Mouse (Mus musculus): ENCODE data around the gene Myl6. TPM values are rescaled to one million over a fixed set of nuclear protein-coding genes. Genes with fewer than 3 reads are reported as not detected.
A peak's percentile ranks its signal among the peaks of the same experiment; 100 is the strongest.

Gene Myl6
- total and polyA plus RNA-seq, 3 experiments, result 242 to 379 (median 302) TPM

GRCm38 (mm10) chr10:128455280-128455679 lies 38.7 kb downstream of the Myl6 start:
- 3% methylated on average over 6 of the region's 6 CpGs for WGBS
- no peak for TF ChIP-seq POLR2A (IDR thresholded peaks at IDR 0.05; ENCODE audit: insufficient read depth, low read depth, low read length)
- peak; percentile 70 for TF ChIP-seq CTCF (IDR thresholded peaks at IDR 0.05)
- peak; percentile 82; the same call in 1 of the 2 replicates for TF ChIP-seq EP300 (IDR thresholded peaks at IDR 0.05; ENCODE audit: insufficient read depth, low read depth, low read length)
- Histone ChIP-seq H3K79me2 (replicated peaks; ENCODE audit: control insufficient read depth, insufficient read depth, low read length) (no peaks in the 10 kb centered on the region), H3K27me3 (ENCODE audit: control insufficient read depth, insufficient read depth, low read length) (no peaks in the 10 kb centered on the region), H3K4me3 (no peak overlapping the region), H3K27ac (no peak overlapping the region), H3K4me1 (ENCODE audit: control insufficient read depth, insufficient read depth, low read length) (peaks cover 4% of the 10 kb centered on the region), H3K36me3 (ENCODE audit: control insufficient read depth, insufficient read depth, low read length) (no peaks in the 10 kb centered on the region), H3K9ac (ENCODE audit: low read depth, low read length) (peak overlapping the region; percentile 3; the same call in 1 of the 2 replicates)
- intact Hi-C loops (cut with DNase I), result loop anchor here (1.0 to 5.0 kb wide), 3 partner anchors 45 to 120 kb away; no protein-coding TSS in a partner anchor
- peak; percentile 55 to 58 for DNase-seq

GRCm38 (mm10) chr10:128454471-128454870 lies 39.5 kb downstream of the Myl6 start:
- H3K36me3 ChIP-seq (ENCODE audit: control insufficient read depth, insufficient read depth, low read length), result no peaks in the 10 kb centered on the region
- no peak overlapping the region for H3K9ac ChIP-seq (ENCODE audit: low read depth, low read length)
- 76% methylated on average over 3 of the region's 3 CpGs for WGBS
- no peaks in the 10 kb centered on the region for H3K79me2 ChIP-seq (replicated peaks; ENCODE audit: control insufficient read depth, insufficient read depth, low read length)
- H3K27me3 ChIP-seq (ENCODE audit: control insufficient read depth, insufficient read depth, low read length), result no peaks in the 10 kb centered on the region
- TF ChIP-seq EP300 (IDR thresholded peaks at IDR 0.05; ENCODE audit: insufficient read depth, low read depth, low read length) (no peak), POLR2A (IDR thresholded peaks at IDR 0.05; ENCODE audit: insufficient read depth, low read depth, low read length) (no peak), CTCF (IDR thresholded peaks at IDR 0.05) (no peak)
- peaks cover 2% of the 10 kb centered on the region; the same call in 1 of the 2 replicates for H3K4me1 ChIP-seq (ENCODE audit: control insufficient read depth, insufficient read depth, low read length)
- H3K4me3 ChIP-seq, result no peak overlapping the region
- intact Hi-C loops (cut with DNase I), result no loop called here
- no peak overlapping the region for H3K27ac ChIP-seq
- DNase-seq, result no peak

- intact Hi-C loops (cut with DNase I), result no loop called here
- TF ChIP-seq CTCF (IDR thresholded peaks at IDR 0.05) (no peak), POLR2A (IDR thresholded peaks at IDR 0.05; ENCODE audit: insufficient read depth, low read depth, low read length) (no peak), EP300 (IDR thresholded peaks at IDR 0.05; ENCODE audit: insufficient read depth, low read depth, low read length) (no peak)
- no peaks in the 10 kb centered on the region for H3K79me2 ChIP-seq (replicated peaks; ENCODE audit: control insufficient read depth, insufficient read depth, low read length)
- H3K4me3 ChIP-seq, result no peak overlapping the region
- DNase-seq, result no peak
- peaks cover 2% of the 10 kb centered on the region; the same call in 1 of the 2 replicates for H3K4me1 ChIP-seq (ENCODE audit: control insufficient read depth, insufficient read depth, low read length)
- H3K27me3 ChIP-seq (ENCODE audit: control insufficient read depth, insufficient read depth, low read length), result no peaks in the 10 kb centered on the region
- 77% methylated on average over 6 of the region's 6 CpGs for whole genome bisulfite sequencing
- H3K36me3 ChIP-seq (ENCODE audit: control insufficient read depth, insufficient read depth, low read length), result no peaks in the 10 kb centered on the region
- no peak overlapping the region for H3K27ac ChIP-seq
- no peak overlapping the region for H3K9ac ChIP-seq (ENCODE audit: low read depth, low read length)
Observed at GRCm38 (mm10) chr10:128451014-128451413, 42.9 kb downstream of the Myl6 start.

GRCm38 (mm10) chr10:128445407-128445806 lies 48.5 kb downstream of the Myl6 start:
- Histone ChIP-seq H3K4me1 (ENCODE audit: control insufficient read depth, insufficient read depth, low read length) (no peaks in the 10 kb centered on the region), H3K36me3 (ENCODE audit: control insufficient read depth, insufficient read depth, low read length) (no peaks in the 10 kb centered on the region), H3K27ac (peak overlapping the region; percentile 18; the same call in 1 of the 2 replicates), H3K4me3 (no peak overlapping the region), H3K79me2 (replicated peaks; ENCODE audit: control insufficient read depth, insufficient read depth, low read length) (no peaks in the 10 kb centered on the region), H3K9ac (ENCODE audit: low read depth, low read length) (no peak overlapping the region), H3K27me3 (ENCODE audit: control insufficient read depth, insufficient read depth, low read length) (no peaks in the 10 kb centered on the region)
- WGBS, result 33% methylated on average over 4 of the region's 4 CpGs
- intact Hi-C loops (cut with DNase I), result no loop called here
- no peak for TF ChIP-seq CTCF (IDR thresholded peaks at IDR 0.05)
- TF ChIP-seq EP300 (IDR thresholded peaks at IDR 0.05; ENCODE audit: insufficient read depth, low read depth, low read length), result no peak
- TF ChIP-seq POLR2A (IDR thresholded peaks at IDR 0.05; ENCODE audit: insufficient read depth, low read depth, low read length), result no peak
- no peak for DNase-seq

GRCm38 (mm10) chr10:128444354-128444753 lies 49.6 kb downstream of the Myl6 start:
- TF ChIP-seq POLR2A (IDR thresholded peaks at IDR 0.05; ENCODE audit: insufficient read depth, low read depth, low read length) (no peak), CTCF (IDR thresholded peaks at IDR 0.05) (no peak), EP300 (IDR thresholded peaks at IDR 0.05; ENCODE audit: insufficient read depth, low read depth, low read length) (no peak)
- no peaks in the 10 kb centered on the region for H3K79me2 ChIP-seq (replicated peaks; ENCODE audit: control insufficient read depth, insufficient read depth, low read length)
- DNase-seq, result no peak
- WGBS, result 49% methylated on average over 6 of the region's 6 CpGs
- peaks cover 2% of the 10 kb centered on the region for H3K4me1 ChIP-seq (ENCODE audit: control insufficient read depth, insufficient read depth, low read length)
- H3K9ac ChIP-seq (ENCODE audit: low read depth, low read length), result no peak overlapping the region
- intact Hi-C loops (cut with DNase I), result no loop called here
- no peaks in the 10 kb centered on the region for H3K36me3 ChIP-seq (ENCODE audit: control insufficient read depth, insufficient read depth, low read length)
- no peak overlapping the region for H3K4me3 ChIP-seq
- no peaks in the 10 kb centered on the region for H3K27me3 ChIP-seq (ENCODE audit: control insufficient read depth, insufficient read depth, low read length)
- no peak overlapping the region for H3K27ac ChIP-seq

GRCm38 (mm10) chr10:128442718-128443117 lies 51.2 kb downstream of the Myl6 start:
- intact Hi-C loops (cut with DNase I), result no loop called here
- no peaks in the 10 kb centered on the region for H3K79me2 ChIP-seq (replicated peaks; ENCODE audit: control insufficient read depth, insufficient read depth, low read length)
- H3K4me3 ChIP-seq, result no peak overlapping the region
- H3K9ac ChIP-seq (ENCODE audit: low read depth, low read length), result no peak overlapping the region
- peaks cover 3% of the 10 kb centered on the region for H3K4me1 ChIP-seq (ENCODE audit: control insufficient read depth, insufficient read depth, low read length)
- 68% methylated on average over 1 of the region's 1 CpGs for WGBS
- H3K27ac ChIP-seq, result no peak overlapping the region
- no peak for DNase-seq
- TF ChIP-seq EP300 (IDR thresholded peaks at IDR 0.05; ENCODE audit: insufficient read depth, low read depth, low read length) (no peak), POLR2A (IDR thresholded peaks at IDR 0.05; ENCODE audit: insufficient read depth, low read depth, low read length) (no peak), CTCF (IDR thresholded peaks at IDR 0.05) (no peak)
- H3K27me3 ChIP-seq (ENCODE audit: control insufficient read depth, insufficient read depth, low read length), result no peaks in the 10 kb centered on the region
- no peaks in the 10 kb centered on the region for H3K36me3 ChIP-seq (ENCODE audit: control insufficient read depth, insufficient read depth, low read length)

All from heart, adult 2 months (tissue).